Mouse (Mus musculus) gastrocnemius, adult 2 months (tissue): ENCODE data around the gene Hdac4. TPM values are rescaled to one million over a fixed set of nuclear protein-coding genes. Genes with fewer than 3 reads are reported as not detected.
A peak's percentile ranks its signal among the peaks of the same experiment; 100 is the strongest.

Source experiments
- DNase-seq: peaks from one replicate; pipeline ENCODE4 v3.0.0; 2022
- H3K27ac ChIP-seq: fragments of 200-600 bp; 2 replicates; pipeline ENCODE4 v1.8.1; 2022; ENCODE audit warnings: mild to moderate bottlenecking
- H3K4me3 ChIP-seq: fragments of 200-600 bp; 2 replicates; pipeline ENCODE4 v1.8.1; 2022; ENCODE audit warnings: mild to moderate bottlenecking, moderate library complexity
- CTCF ChIP-seq: fragments of 200-600 bp; IDR thresholded peaks from 2 replicates; pipeline ENCODE4 v1.8.1; 2022; ENCODE audit warnings: antibody characterized with exemption, mild to moderate bottlenecking, moderate library complexity
- intact Hi-C: fragments of 180-260 bp; cut with DNase I; formaldehyde crosslinking; loops from one replicate; pipeline ENCODE4 v1.15.1; 2025
- total RNA-seq, 2 experiments: library from RNA; stranded (reverse); gene quantifications; 2 replicates each; pipeline ENCODE4 v1.2.3; 2021

Hdac4 gene
- total RNA-seq, 2 experiments from 2014 or later = 41.8 to 66.3 TPM

- no peak for DNase-seq
- H3K4me3 ChIP-seq = no peak overlapping the region
- H3K27ac ChIP-seq = no peak overlapping the region
- intact Hi-C loops = loop anchor here (5.0 kb wide), 1 partner anchor 35 kb away; no protein-coding TSS in a partner anchor
- no peak for TF ChIP-seq CTCF
These were observed 52.7 kb downstream of the Hdac4 start for GRCm38 (mm10) chr1:92142793-92143192.

- H3K27ac ChIP-seq = 0 out of 2 replicates have a peak overlapping the region, but pooled peaks have one; percentile 16
- no peak overlapping the region for H3K4me3 ChIP-seq
- intact Hi-C loops = no loop called here
- no peak for TF ChIP-seq CTCF
- DNase-seq = no peak
These were observed 56.5 kb downstream of the Hdac4 start for GRCm38 (mm10) chr1:92139001-92139400.

- peak; percentile 64 for DNase-seq
- TF ChIP-seq CTCF = no peak
- H3K4me3 ChIP-seq = no peak overlapping the region
- no peak overlapping the region for H3K27ac ChIP-seq
- intact Hi-C loops = no loop called here
These were observed 58.2 kb downstream of the Hdac4 start for GRCm38 (mm10) chr1:92137136-92137848.

- DNase-seq = no peak
- intact Hi-C loops = no loop called here
- H3K4me3 ChIP-seq = no peak overlapping the region
- TF ChIP-seq CTCF = no peak
- no peak overlapping the region for H3K27ac ChIP-seq
These were observed 59.1 kb downstream of the Hdac4 start for GRCm38 (mm10) chr1:92136362-92136761.

- intact Hi-C loops = no loop called here
- no peak for DNase-seq
These were observed 63.3 kb downstream of the Hdac4 start for GRCm38 (mm10) chr1:92132181-92132580.

GRCm38 (mm10) chr1:92130470-92131100 lies 64.9 kb downstream of the Hdac4 start:
- no peak for TF ChIP-seq CTCF
- peak overlapping the region; percentile 25; the same call in 1 of the 2 replicates for H3K4me3 ChIP-seq
- intact Hi-C loops = no loop called here
- peak overlapping the region; percentile 87 for H3K27ac ChIP-seq
- peak; percentile 90 for DNase-seq

More at GRCm38 (mm10) chr1:92132181-92132580, 63.3 kb downstream of the Hdac4 start:
- H3K27ac ChIP-seq = peak overlapping the region; percentile 9; the same call in 1 of the 2 replicates
- H3K4me3 ChIP-seq = no peak overlapping the region
- TF ChIP-seq CTCF = no peak

- TF ChIP-seq CTCF = no peak
- no peak for DNase-seq
- Histone ChIP-seq H3K27ac (peak overlapping the region; percentile 87), H3K4me3 (no peak overlapping the region)
- intact Hi-C loops = no loop called here
These were observed 65.7 kb downstream of the Hdac4 start for GRCm38 (mm10) chr1:92129751-92130150.

GRCm38 (mm10) chr1:92127785-92128184 lies 67.7 kb downstream of the Hdac4 start:
- no peak for DNase-seq
- intact Hi-C loops = no loop called here
- Histone ChIP-seq H3K27ac (peak overlapping the region; percentile 55; the same call in 1 of the 2 replicates), H3K4me3 (no peak overlapping the region)
- no peak for TF ChIP-seq CTCF

- H3K4me3 ChIP-seq = no peak overlapping the region
- peak overlapping the region; percentile 55 for H3K27ac ChIP-seq
- no peak for DNase-seq
- intact Hi-C loops = no loop called here
- no peak for TF ChIP-seq CTCF
These were observed 68.1 kb downstream of the Hdac4 start for GRCm38 (mm10) chr1:92127366-92127765.

GRCm38 (mm10) chr1:92124497-92125201 lies 70.8 kb downstream of the Hdac4 start:
- Histone ChIP-seq H3K4me3 (no peak overlapping the region), H3K27ac (no peak overlapping the region)
- intact Hi-C loops = no loop called here
- no peak for TF ChIP-seq CTCF
- no peak for DNase-seq

- peak overlapping the region; percentile 48 for H3K27ac ChIP-seq
- intact Hi-C loops = loop anchor here (5.0 to 10.0 kb wide), 2 partner anchors 55 to 228 kb away; no protein-coding TSS in a partner anchor
- TF ChIP-seq CTCF = no peak
- DNase-seq = no peak
- H3K4me3 ChIP-seq = no peak overlapping the region
These were observed 76.2 kb downstream of the Hdac4 start for GRCm38 (mm10) chr1:92119303-92119702.

- H3K27ac ChIP-seq = peak overlapping the region; percentile 96
- no peak for TF ChIP-seq CTCF
- intact Hi-C loops = loop anchor here (5.0 to 10.0 kb wide), 2 partner anchors 57 to 230 kb away; no protein-coding TSS in a partner anchor
- no peak overlapping the region for H3K4me3 ChIP-seq
- DNase-seq = peak; percentile 13
These were observed 77.9 kb downstream of the Hdac4 start for GRCm38 (mm10) chr1:92117597-92117996.
